8 mouse cellular contexts compared by ENCODE assay signal in the genomic region with DNA sequence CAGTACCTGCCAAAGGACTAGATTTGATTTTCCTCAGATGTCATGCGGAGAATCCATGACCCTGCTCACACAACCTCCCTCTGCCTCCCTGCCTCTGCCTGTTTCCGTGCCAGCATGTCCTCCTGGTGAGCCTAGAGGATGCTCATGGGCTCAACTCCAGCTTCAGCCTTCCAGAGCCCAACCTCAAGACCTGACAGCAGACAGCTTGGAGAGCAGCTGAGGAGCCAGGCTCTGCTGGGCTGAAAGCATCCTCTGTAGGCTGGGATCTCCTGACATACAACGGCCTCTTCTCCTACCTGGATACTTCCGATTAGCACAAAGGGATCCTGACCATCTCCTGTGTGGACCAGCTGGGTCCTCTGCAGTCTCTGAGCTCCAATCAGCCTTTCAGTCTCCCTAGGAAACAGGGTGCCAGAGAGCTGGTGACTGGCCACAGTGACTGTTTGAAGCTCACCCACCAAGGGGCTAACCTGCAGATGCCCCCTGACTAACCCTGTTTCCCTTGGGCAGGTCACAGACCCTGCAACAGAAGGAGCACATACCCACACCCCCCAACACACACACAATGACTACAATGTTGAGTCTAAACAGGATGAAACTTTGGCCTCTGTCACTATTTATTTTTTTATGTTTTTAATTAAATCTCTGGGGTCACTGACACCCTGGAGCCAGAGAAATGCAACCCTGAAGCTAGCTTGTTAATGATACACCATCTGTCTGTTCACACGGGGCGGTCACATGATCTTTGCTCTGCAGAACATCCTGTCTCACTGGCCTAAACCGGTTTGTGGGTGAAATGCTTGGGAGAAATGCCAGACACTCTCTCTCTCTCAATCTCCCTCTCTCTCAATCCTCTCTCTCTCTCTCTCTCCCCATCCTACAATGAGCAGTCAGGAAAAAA.
DNase-seq lines count a peak whose midpoint lies in the region; ATAC-seq and TF ChIP-seq lines count a peak whose summit lies in the region.

No protein-coding gene starts in this region.

- no peak for TF ChIP-seq EP300 in heart, adult 2 months (IDR thresholded peaks at IDR 0.05; ENCODE audit: insufficient read depth, low read depth, low read length)

- WGBS in heart, adult 2 months, result 46% methylated on average over 7 of the region's 7 CpGs
- WGBS in intestine, postnatal 0 days, result 43% methylated on average over 7 of the region's 7 CpGs
- WGBS in liver, embryonic 12.5 days (ENCODE audit: insufficient replicate concordance), result 41% methylated on average over 7 of the region's 7 CpGs
- 52% methylated on average over 7 of the region's 7 CpGs for WGBS in neural tube, embryonic 13.5 days

- H3K4me3 ChIP-seq in layer of hippocampus, adult 2 months, result no peak overlapping the region
- no peak overlapping the region for H3K4me3 ChIP-seq in heart, adult 2 months
- H3K4me3 ChIP-seq in intestine, postnatal 0 days (ENCODE audit: low read depth, low read length), result no peak overlapping the region
- H3K4me3 ChIP-seq in liver, embryonic 12.5 days, result no peak overlapping the region
- H3K4me3 ChIP-seq in neural tube, embryonic 13.5 days, result no peak overlapping the region

- H3K9me3 ChIP-seq in intestine, postnatal 0 days (ENCODE audit: control insufficient read depth), result no peaks in the 10 kb centered on the region
- H3K9me3 ChIP-seq in liver, embryonic 12.5 days (replicated peaks), result no peaks in the 10 kb centered on the region
- H3K9me3 ChIP-seq in neural tube, embryonic 13.5 days, result no peaks in the 10 kb centered on the region

- TF ChIP-seq CTCF in layer of hippocampus, adult 2 months (conservative IDR thresholded peaks at IDR 0.05), result no peak
- no peak for TF ChIP-seq CTCF in heart, adult 2 months (IDR thresholded peaks at IDR 0.05)
- TF ChIP-seq CTCF in intestine, postnatal 0 days (IDR thresholded peaks at IDR 0.05; ENCODE audit: low read depth), result no peak

- peaks cover 7% of the 10 kb centered on the region for H3K4me1 ChIP-seq in heart, adult 2 months (ENCODE audit: control insufficient read depth, insufficient read depth, low read length)
- peaks cover 9% of the 10 kb centered on the region; the same call in 1 of the 2 replicates for H3K4me1 ChIP-seq in intestine, postnatal 0 days (replicated peaks; ENCODE audit: control insufficient read depth, insufficient read depth, low read length)
- H3K4me1 ChIP-seq in liver, embryonic 12.5 days, result peaks cover 22% of the 10 kb centered on the region
- H3K4me1 ChIP-seq in neural tube, embryonic 13.5 days (replicated peaks), result peaks cover 27% of the 10 kb centered on the region

- TF ChIP-seq POLR2A in heart, adult 2 months (IDR thresholded peaks at IDR 0.05; ENCODE audit: insufficient read depth, low read depth, low read length), result no peak

- H3K27ac ChIP-seq in layer of hippocampus, adult 2 months, result peak overlapping the region; percentile 76
- peak overlapping the region; percentile 54 for H3K27ac ChIP-seq in heart, adult 2 months
- peak overlapping the region; percentile 84; the same call in 1 of the 2 replicates for H3K27ac ChIP-seq in intestine, postnatal 0 days (ENCODE audit: low read depth, low read length)
- peak overlapping the region; percentile 57 for H3K27ac ChIP-seq in liver, embryonic 12.5 days
- H3K27ac ChIP-seq in neural tube, embryonic 13.5 days (replicated peaks), result peak overlapping the region; percentile 74

- H3K27me3 ChIP-seq in heart, adult 2 months (ENCODE audit: control insufficient read depth, insufficient read depth, low read length), result no peaks in the 10 kb centered on the region
- no peaks in the 10 kb centered on the region for H3K27me3 ChIP-seq in intestine, postnatal 0 days (replicated peaks; ENCODE audit: control insufficient read depth, insufficient read depth, low read length)
- no peaks in the 10 kb centered on the region for H3K27me3 ChIP-seq in liver, embryonic 12.5 days (replicated peaks)
- H3K27me3 ChIP-seq in neural tube, embryonic 13.5 days, result no peaks in the 10 kb centered on the region

- H3K79me2 ChIP-seq in heart, adult 2 months (replicated peaks; ENCODE audit: control insufficient read depth, insufficient read depth, low read length), result no peaks in the 10 kb centered on the region

- H3K9ac ChIP-seq in heart, adult 2 months (ENCODE audit: low read depth, low read length), result no peak overlapping the region
- H3K9ac ChIP-seq in intestine, postnatal 0 days (ENCODE audit: low read depth, low read length), result no peak overlapping the region
- no peak overlapping the region for H3K9ac ChIP-seq in liver, embryonic 12.5 days
- no peak overlapping the region for H3K9ac ChIP-seq in neural tube, embryonic 13.5 days

- ATAC-seq in intestine, postnatal 0 days, result peak; percentile 81
- peak; percentile 50 for ATAC-seq in liver, embryonic 12.5 days
- peak; percentile 64; the same call in 1 of the 2 replicates for ATAC-seq in neural tube, embryonic 13.5 days (ENCODE audit: low read depth)

- no peak overlapping the region; the same call in 1 of the 2 replicates for H3K4me2 ChIP-seq in intestine, postnatal 0 days (replicated peaks; ENCODE audit: low read depth)
- no peak overlapping the region for H3K4me2 ChIP-seq in liver, embryonic 12.5 days
- H3K4me2 ChIP-seq in neural tube, embryonic 13.5 days, result no peak overlapping the region

- no peaks in the 10 kb centered on the region for H3K36me3 ChIP-seq in heart, adult 2 months (ENCODE audit: control insufficient read depth, insufficient read depth, low read length)
- no peaks in the 10 kb centered on the region for H3K36me3 ChIP-seq in intestine, postnatal 0 days (ENCODE audit: control insufficient read depth, insufficient read depth)
- no peaks in the 10 kb centered on the region for H3K36me3 ChIP-seq in liver, embryonic 12.5 days
- no peaks in the 10 kb centered on the region for H3K36me3 ChIP-seq in neural tube, embryonic 13.5 days

- DNase-seq in layer of hippocampus, adult 2 months (ENCODE audit: low spot score in 2 of 2), result peak; percentile 26 to 48
- DNase-seq in layer of hippocampus, postnatal 25 days (ENCODE audit: extremely low spot score in 1 of 2, low spot score in 1 of 2), result no peak
- DNase-seq in cerebellum, adult 11-12 months, result peak; percentile 51
- peak in 1 of 2 experiments; percentile 41 for DNase-seq in heart, adult 2 months
- no peak for DNase-seq in urinary bladder, adult 2 months (ENCODE audit: low spot score)

- intact Hi-C loops in heart, adult 2 months (cut with DNase I), result no loop called here

Comparison
In these comparisons a context has a peak if more than half of its experiments do, and no peak if none do; other contexts are left out.
1. DNase-seq: peak in layer of hippocampus, adult 2 months (2 of 2) and cerebellum, adult 11-12 months (single experiment); none in layer of hippocampus, postnatal 25 days (0 of 2) and urinary bladder, adult 2 months (single experiment).
2. Peak in every context shown above with its lines, with median percentiles within 50 percentile points of each other: H3K27ac ChIP-seq and ATAC-seq.